Mouse (Mus musculus): ENCODE measurements around the gene Serpina12. TPM values are rescaled to one million over a fixed set of nuclear protein-coding genes. Genes with fewer than 3 reads are reported as not detected.

Serpina12 gene
- total RNA-seq, 2 experiments from 2014 or later: not detected

DNA sequence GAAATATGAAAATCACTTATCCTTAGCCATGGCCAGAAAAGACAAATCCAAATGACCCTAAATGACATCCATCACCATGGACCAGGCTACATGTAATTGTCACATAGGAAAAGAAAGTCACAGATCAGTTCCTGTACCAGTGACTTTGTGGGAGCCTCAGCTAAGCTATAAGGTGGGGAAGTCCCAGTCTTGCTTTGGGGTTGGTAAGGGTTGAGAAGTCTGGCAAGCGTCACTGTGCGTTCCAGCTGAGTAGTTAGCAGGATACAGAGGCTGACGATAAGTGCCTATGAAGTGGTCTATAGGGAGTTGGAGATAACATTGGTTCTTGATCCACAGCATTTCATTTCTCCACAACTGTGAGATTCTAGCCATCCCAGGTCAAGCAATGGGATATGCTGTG is 29.0 kb downstream of the Serpina12 start:
- DNase-seq (ENCODE audit: low spot score in 2 of 2): no peak
- intact Hi-C loops (cut with DNase I): no loop called here

GRCm38 (mm10) chr12:104013620-104014019 is 30.6 kb downstream of the Serpina12 start, which contains the start of gene Serpina9:
Gene Serpina9 (minus strand): TSS chr12:104013755.
- intact Hi-C loops (cut with DNase I): no loop called here
- DNase-seq (ENCODE audit: low spot score in 2 of 2): no peak

GRCm38 (mm10) chr12:104004689-104005088 is 39.6 kb downstream of the Serpina12 start:
- intact Hi-C loops (cut with DNase I): no loop called here
- no peak for DNase-seq (ENCODE audit: low spot score in 2 of 2)

- intact Hi-C loops (cut with DNase I): no loop called here
- DNase-seq (ENCODE audit: low spot score in 2 of 2): no peak
Measured at GRCm38 (mm10) chr12:104003238-104003612, 41.0 kb downstream of the Serpina12 start.

DNA sequence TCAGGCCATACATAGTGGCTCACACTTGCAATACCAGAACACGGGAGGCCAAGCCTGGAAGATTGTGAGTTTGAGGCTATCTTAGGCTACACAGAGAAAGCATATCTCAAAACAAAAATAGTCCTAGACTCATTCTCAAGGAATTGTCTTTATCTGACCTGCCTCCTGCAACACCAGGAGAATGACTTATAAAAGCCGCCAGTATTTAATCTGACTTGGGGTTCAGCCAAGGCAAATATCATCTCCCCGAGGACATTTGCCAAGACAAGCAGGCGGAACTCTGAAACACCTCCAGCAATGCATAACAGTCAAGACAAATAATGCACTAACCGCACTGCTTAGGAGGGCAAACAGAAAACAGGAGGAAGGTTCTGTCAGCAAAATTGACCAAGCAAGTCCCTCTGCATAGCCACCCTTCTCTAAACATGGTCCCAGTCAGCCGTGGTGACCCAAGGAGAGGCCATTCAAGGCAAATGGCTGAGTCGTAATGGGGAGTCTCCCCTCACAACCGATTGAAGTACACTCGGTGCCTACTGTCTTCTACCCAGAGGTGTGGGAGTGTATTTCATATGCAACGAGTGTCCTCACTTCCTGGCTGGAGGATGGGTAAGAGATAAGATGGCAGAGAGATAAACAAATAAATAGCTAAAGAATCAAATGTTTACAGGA is 41.5 kb downstream of the Serpina12 start:
- no peak for DNase-seq (ENCODE audit: low spot score in 2 of 2)
- intact Hi-C loops (cut with DNase I): no loop called here

DNA sequence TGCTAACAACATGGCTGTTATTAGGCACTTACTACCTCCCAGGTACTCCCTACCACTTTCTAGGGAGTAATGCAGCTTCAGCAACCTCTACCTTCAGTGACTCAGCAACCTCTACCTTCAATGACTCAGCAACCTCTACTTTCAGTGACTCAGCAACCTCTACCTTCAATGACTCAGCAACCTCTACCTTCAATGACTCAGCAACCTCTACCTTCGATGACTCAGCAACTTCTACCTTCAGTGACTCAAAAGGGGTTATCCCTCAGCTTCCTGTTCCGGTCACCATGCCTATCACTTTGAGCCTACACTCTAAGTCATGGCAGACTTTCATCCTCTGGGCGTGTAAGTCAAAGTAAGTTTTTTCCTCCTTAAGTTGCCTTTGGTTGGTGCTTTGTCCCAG is 43.6 kb downstream of the Serpina12 start:
- intact Hi-C loops (cut with DNase I): no loop called here
- no peak for DNase-seq (ENCODE audit: low spot score in 2 of 2)

GRCm38 (mm10) chr12:103999611-104000010 is 44.6 kb downstream of the Serpina12 start:
- no peak for DNase-seq (ENCODE audit: low spot score in 2 of 2)
- intact Hi-C loops (cut with DNase I): no loop called here

DNA sequence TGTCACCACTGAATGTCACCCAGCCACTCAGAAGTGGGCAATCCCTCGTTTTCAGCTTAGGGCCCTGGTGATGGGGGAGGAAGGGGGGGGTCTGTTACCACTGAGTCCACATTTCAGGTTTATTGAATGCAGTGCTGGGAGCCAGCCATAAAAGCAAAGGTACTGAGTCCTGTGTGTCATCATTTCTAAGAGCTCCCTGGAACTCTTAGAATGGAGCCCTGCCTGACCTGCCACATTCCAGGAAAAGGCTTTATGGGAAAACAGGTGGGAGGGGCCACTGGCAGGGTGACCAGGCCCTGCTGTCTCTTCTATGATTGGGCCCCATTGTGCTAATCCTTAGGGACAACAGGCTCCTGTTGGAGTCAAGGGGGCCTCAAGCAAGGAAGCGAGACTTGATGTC is 47.7 kb downstream of the Serpina12 start:
- intact Hi-C loops (cut with DNase I): no loop called here
- DNase-seq (ENCODE audit: low spot score in 2 of 2): no peak

DNA sequence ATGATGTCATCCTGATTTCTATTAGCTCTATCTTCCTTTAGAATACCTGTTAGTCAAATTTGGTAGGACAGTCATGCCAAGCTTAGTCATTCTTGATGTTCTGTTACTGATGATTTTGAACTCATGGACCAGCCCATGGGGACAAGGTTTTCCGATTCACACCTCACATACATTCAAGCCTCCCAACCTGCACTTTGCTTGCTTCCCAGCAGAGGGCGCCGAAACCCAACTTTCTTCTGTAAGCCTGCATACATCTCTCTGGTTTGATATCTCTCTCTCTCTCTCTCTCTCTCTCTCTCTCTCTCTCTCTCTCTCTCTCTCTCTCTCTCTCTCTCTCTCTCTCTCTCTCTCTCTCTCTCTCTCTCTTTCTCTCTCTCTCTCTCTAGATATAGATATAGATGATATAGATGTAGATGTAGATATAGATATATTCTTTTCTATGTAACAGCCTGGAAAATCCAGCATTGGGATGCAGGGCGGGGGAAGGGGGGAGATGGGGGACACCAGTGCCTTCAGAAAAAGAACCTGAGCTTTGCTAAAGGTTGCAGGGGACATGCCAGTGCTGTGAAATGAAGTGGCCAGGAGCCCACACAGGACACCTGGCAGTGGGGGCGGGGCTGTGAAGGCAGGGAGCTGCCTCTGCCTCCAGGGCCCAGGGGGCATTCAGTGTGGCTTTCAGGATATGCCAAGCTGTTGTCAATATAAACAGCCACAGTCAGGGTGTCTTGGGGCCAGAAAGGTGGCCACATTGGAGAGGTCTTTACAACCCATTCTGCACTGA is 48.8 kb downstream of the Serpina12 start:
- intact Hi-C loops (cut with DNase I): loop anchor here (1.0 to 2.0 kb wide), 2 partner anchors 74 to 423 kb away; no protein-coding TSS in a partner anchor
- DNase-seq (ENCODE audit: low spot score in 2 of 2): peak; percentile 77 to 84

DNA sequence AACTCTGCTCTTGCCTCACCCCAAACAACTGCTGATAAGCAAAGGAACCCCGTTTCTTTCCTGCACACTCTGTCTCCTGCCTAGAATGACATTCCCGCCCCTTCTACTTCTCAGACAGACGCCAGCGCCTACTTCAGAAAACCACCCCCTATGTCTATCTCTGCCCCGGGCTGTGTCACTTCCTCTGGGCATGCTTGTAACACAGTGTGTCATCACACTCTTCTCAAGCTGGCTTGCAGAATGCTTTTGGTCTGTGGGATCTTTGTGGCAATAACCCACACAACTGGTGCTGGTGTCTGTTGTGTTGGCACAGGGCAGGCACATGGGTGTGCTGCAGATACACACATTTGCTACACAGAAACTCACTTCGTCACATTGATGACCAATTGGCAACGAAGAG is 51.3 kb downstream of the Serpina12 start:
- intact Hi-C loops (cut with DNase I): no loop called here
- DNase-seq (ENCODE audit: low spot score in 2 of 2): peak in 1 of 2 experiments; percentile 26

DNA sequence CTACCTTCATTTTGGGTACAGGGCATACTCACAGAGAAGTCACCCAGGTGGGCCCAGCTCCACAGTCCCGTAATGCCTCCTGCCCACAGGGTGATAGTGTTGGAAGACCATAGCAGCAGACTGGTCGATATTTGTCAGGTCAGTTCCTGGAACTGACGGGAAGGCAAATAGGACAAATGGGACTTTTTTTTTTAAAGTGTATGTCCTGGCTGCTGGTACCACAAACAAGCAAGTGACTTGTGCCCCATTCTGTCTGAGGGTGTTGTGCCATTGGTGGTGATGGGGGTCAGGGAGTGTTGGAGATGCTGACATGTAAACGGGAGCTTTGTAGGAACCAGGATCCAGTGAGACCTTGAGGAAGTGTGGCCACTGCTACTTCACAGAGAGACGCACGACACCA is 54.4 kb downstream of the Serpina12 start, which contains the start of gene Serpina11:
Gene Serpina11, minus strand, starts transcription at position 101 of the 400 bp plus-strand sequence.
- intact Hi-C loops (cut with DNase I): no loop called here
- DNase-seq (ENCODE audit: low spot score in 2 of 2): no peak

- intact Hi-C loops (cut with DNase I): no loop called here
- DNase-seq (ENCODE audit: low spot score in 2 of 2): no peak
Measured at GRCm38 (mm10) chr12:103989514-103989767, 54.8 kb downstream of the Serpina12 start.

GRCm38 (mm10) chr12:103988754-103989513 is 55.3 kb downstream of the Serpina12 start:
- intact Hi-C loops (cut with DNase I): no loop called here
- no peak for DNase-seq (ENCODE audit: low spot score in 2 of 2)

DNA sequence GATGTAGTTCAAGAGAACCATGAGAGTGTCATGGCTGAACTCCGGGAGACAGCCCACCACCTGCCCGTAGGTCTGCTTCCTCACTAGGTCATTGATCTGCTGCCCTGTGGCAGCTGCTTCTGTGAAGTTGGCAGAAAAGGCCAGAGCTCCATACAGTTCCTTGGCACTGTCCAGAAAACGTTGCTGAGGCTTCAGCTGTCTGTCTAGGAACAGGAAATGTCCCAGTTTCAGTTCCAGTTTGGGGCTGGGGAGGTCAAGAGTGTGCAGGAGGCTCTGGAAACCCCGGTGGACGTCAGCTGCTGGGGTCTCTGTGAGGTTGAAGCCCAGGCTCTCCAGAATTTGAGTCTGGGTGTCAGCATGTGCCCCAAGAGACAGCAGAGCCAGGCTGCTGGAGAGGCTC is 58.4 kb downstream of the Serpina12 start:
- no peak for DNase-seq (ENCODE audit: low spot score in 2 of 2)
- intact Hi-C loops (cut with DNase I): no loop called here

- intact Hi-C loops (cut with DNase I): no loop called here
Measured at GRCm38 (mm10) chr12:103984935-103985334, 59.3 kb downstream of the Serpina12 start.

DNA sequence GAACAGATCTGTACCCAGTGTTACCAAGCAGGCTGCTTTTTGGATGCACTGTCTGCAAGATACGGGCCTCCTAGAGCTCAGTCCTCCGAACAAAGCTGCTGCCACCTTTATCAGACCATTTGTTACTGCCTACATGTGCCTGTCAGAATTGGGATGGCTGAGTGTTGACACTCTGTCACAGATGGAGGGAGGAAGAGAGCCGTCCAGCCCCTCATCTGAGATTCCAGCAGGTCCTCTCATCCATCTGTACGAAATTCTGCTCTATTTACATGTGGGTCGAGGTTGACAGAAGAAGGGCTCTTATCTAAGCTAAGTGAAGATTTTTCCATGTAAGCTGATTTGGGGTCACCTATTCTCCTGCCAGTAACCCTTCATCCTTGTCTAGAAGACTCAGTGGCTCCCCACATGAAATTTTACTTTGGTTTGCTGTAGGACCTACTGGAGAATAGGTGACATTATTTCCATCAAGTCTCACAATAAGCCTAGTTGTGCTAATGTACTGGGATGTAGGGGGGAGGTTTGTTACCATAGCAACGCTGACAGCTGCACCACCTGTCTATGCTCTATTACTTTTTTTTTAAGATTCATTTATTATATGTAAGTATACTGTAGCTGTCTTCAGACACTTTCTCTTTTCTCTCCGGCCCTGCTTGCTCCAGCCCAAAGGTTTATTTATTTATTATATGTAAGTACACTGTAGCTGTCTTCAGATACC is 62.4 kb downstream of the Serpina12 start:
- intact Hi-C loops (cut with DNase I): no loop called here
- no peak for DNase-seq (ENCODE audit: low spot score in 2 of 2)

More at GRCm38 (mm10) chr12:103984935-103985334, 59.3 kb downstream of the Serpina12 start:
- no peak for DNase-seq (ENCODE audit: low spot score in 2 of 2)

Measured in left cerebral cortex, postnatal 36 days (tissue).